Mouse (Mus musculus) heart, adult 8-10 months (tissue): ENCODE results near the gene Bckdk. TPM values are rescaled to one million over a fixed set of nuclear protein-coding genes. Genes with fewer than 3 reads are reported as not detected.
A peak's percentile ranks its signal among the peaks of the same experiment; 100 is the strongest.

Experiments used
- DNase-seq: peaks from one replicate; pipeline ENCODE4 v3.0.0; 2022; ENCODE audit warnings: low spot score
- total RNA-seq, 4 experiments: library from RNA; stranded (reverse); gene quantifications; 2 replicates each; pipeline ENCODE4 v1.2.4; 2022

Gene Bckdk
- 100 to 1,000 TPM; 119 to 144 (median 142) TPM for total RNA-seq

- peak; percentile 74 for DNase-seq
These were observed at the start of gene Bckdk for GRCm38 (mm10) chr7:127903971-127904796. Bckdk (plus strand) TSS chr7:127904082.

GRCm38 (mm10) chr7:127858258-127858657, 45.6 kb upstream of the Bckdk start:
- DNase-seq, result no peak

- DNase-seq, result no peak
These were observed 37.4 kb upstream of the Bckdk start for GRCm38 (mm10) chr7:127866434-127866833.

GRCm38 (mm10) chr7:127867641-127868040, 36.2 kb upstream of the Bckdk start:
- no peak for DNase-seq

GRCm38 (mm10) chr7:127869149-127869810, 34.6 kb upstream of the Bckdk start:
- DNase-seq, result peak; percentile 45

GRCm38 (mm10) chr7:127870136-127870821, 33.6 kb upstream of the Bckdk start:
- no peak for DNase-seq

GRCm38 (mm10) chr7:127874812-127875626, 28.9 kb upstream of the Bckdk start:
- no peak for DNase-seq

GRCm38 (mm10) chr7:127875627-127876001, 28.3 kb upstream of the Bckdk start:
- peak; percentile 91 for DNase-seq

GRCm38 (mm10) chr7:127876041-127876466, 27.8 kb upstream of the Bckdk start, which contains the start of gene Zfp646:
Zfp646 (plus strand) TSS chr7:127876221.
- DNase-seq, result peak; percentile 66

- DNase-seq, result peak; percentile 90
These were observed 27.2 kb upstream of the Bckdk start, which contains the start of gene Zfp668 for GRCm38 (mm10) chr7:127876467-127877348. Zfp668 (minus strand) TSS chr7:127876828.

GRCm38 (mm10) chr7:127879301-127879700, 24.6 kb upstream of the Bckdk start:
- DNase-seq, result no peak

- DNase-seq, result no peak
These were observed 23.5 kb upstream of the Bckdk start for GRCm38 (mm10) chr7:127880431-127880830.

- DNase-seq, result peak; percentile 69
These were observed 17.9 kb upstream of the Bckdk start for GRCm38 (mm10) chr7:127885951-127886350.

- DNase-seq, result no peak
These were observed 17.3 kb upstream of the Bckdk start for GRCm38 (mm10) chr7:127886551-127886950.

GRCm38 (mm10) chr7:127887191-127887590, 16.7 kb upstream of the Bckdk start:
- DNase-seq, result no peak

- no peak for DNase-seq
These were observed 16.1 kb upstream of the Bckdk start for GRCm38 (mm10) chr7:127887781-127888180.

GRCm38 (mm10) chr7:127888821-127889220, 15.1 kb upstream of the Bckdk start:
- DNase-seq, result no peak

- DNase-seq, result no peak
These were observed 13.1 kb upstream of the Bckdk start, which contains the start of gene Prss53 for GRCm38 (mm10) chr7:127890798-127891197. Prss53 (minus strand) TSS chr7:127890970.

GRCm38 (mm10) chr7:127894480-127894879, 9.4 kb upstream of the Bckdk start:
- DNase-seq, result no peak

- peak; percentile 97 for DNase-seq
These were observed 8.4 kb upstream of the Bckdk start, which contains the start of the genes Gm21974 and Vkorc1 for GRCm38 (mm10) chr7:127895442-127895841. Gm21974 (minus strand) TSS chr7:127895454. Vkorc1 (minus strand) TSS chr7:127895617.
